Mouse (Mus musculus): ENCODE data around the gene Eps15l1. TPM values are rescaled to one million over a fixed set of nuclear protein-coding genes. Genes with fewer than 3 reads are reported as not detected.

The Eps15l1 gene
- polyA plus RNA-seq, 1 experiment: 22.8 TPM

DNA sequence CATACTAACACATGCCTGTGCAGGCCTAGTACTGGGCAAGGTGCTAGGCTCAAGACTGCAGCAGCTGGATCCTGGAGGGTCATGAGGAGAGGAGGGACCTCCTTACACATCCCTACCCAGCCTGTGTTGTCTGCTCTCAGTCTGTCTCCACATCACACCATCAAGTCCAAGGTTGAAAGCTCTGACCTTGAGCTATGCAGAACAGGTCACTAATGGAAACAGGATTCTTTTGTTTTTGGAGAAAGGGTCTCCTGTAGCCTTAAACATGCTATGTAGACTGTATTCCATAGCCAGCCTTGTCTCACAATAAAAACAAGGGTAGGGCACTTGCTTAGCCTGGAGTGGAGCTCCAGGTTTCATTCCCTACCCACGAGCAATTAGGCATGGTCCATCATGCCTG, 72.3 kb downstream of the Eps15l1 start:
- Histone ChIP-seq H3K4me3 (no peak overlapping the region), H3K79me2 (ENCODE audit: control insufficient read depth, insufficient read depth) (no peaks in the 10 kb centered on the region), H3K4me2 (ENCODE audit: low read depth) (no peak overlapping the region), H3ac (ENCODE audit: control insufficient read depth, insufficient read length) (no peak overlapping the region), H3K36me3 (ENCODE audit: control insufficient read depth, insufficient read depth) (no peaks in the 10 kb centered on the region), H3K27me3 (ENCODE audit: control insufficient read depth, insufficient read depth, insufficient read length) (no peaks in the 10 kb centered on the region)
- TF ChIP-seq MYOG (IDR thresholded peaks at IDR 0.05; ENCODE audit: control insufficient read depth in 1 of 3, insufficient read depth in 1 of 3, insufficient read length in 2 of 3, low read depth in 2 of 3) (no peak), POLR2A (IDR thresholded peaks at IDR 0.05; ENCODE audit: insufficient read length, low read depth) (no peak), TCF12 (IDR thresholded peaks at IDR 0.05; ENCODE audit: insufficient read depth, poor library complexity, severe bottlenecking) (no peak), E2F4 (IDR thresholded peaks at IDR 0.05; ENCODE audit: insufficient read depth) (no peak), USF1 (IDR thresholded peaks at IDR 0.05; ENCODE audit: low read depth) (no peak), SRF (IDR thresholded peaks at IDR 0.05; ENCODE audit: control insufficient read depth, insufficient read length, low read depth) (no peak), REST (IDR thresholded peaks at IDR 0.05; ENCODE audit: insufficient read depth, insufficient read length) (no peak), MAX (IDR thresholded peaks at IDR 0.05; ENCODE audit: low read depth) (no peak), CEBPB (IDR thresholded peaks at IDR 0.05; ENCODE audit: insufficient read depth, poor library complexity, severe bottlenecking) (no peak), POLR2AphosphoS2 (IDR thresholded peaks at IDR 0.05; ENCODE audit: insufficient read length, low read depth) (no peak), MYOD1 (IDR thresholded peaks at IDR 0.05; ENCODE audit: control insufficient read depth in 1 of 3, insufficient read length in 2 of 3, low read depth in 2 of 3) (no peak), TCF3 (IDR thresholded peaks at IDR 0.05; ENCODE audit: insufficient read length, low read depth) (no peak)

DNA sequence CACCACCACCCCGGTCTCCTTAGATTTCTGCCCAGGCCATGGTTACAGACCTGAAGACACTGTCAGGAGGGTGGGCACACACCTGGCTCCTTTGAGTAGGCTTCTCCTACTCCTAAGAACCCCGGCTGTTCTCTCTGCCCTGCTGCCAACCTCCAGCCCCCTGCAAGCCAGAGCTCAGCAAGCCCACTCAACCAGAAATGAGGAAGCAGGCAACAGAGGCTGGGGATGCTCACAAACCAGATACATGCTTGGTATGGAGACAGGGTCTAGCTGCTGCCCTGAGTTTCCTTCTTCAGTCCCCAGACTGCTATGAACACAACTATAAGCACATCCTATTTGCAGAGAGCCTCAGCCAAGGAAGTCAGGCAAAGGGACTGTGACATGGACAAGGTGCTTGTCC, 73.1 kb downstream of the Eps15l1 start:
- TF ChIP-seq MYOG (IDR thresholded peaks at IDR 0.05; ENCODE audit: control insufficient read depth in 1 of 3, insufficient read depth in 1 of 3, insufficient read length in 2 of 3, low read depth in 2 of 3) (no peak), TCF3 (IDR thresholded peaks at IDR 0.05; ENCODE audit: insufficient read length, low read depth) (no peak), TCF12 (IDR thresholded peaks at IDR 0.05; ENCODE audit: insufficient read depth, poor library complexity, severe bottlenecking) (no peak), USF1 (IDR thresholded peaks at IDR 0.05; ENCODE audit: low read depth) (no peak), SRF (IDR thresholded peaks at IDR 0.05; ENCODE audit: control insufficient read depth, insufficient read length, low read depth) (no peak), MAX (IDR thresholded peaks at IDR 0.05; ENCODE audit: low read depth) (no peak), POLR2A (IDR thresholded peaks at IDR 0.05; ENCODE audit: insufficient read length, low read depth) (no peak), MYOD1 (IDR thresholded peaks at IDR 0.05; ENCODE audit: control insufficient read depth in 1 of 3, insufficient read length in 2 of 3, low read depth in 2 of 3) (no peak), E2F4 (IDR thresholded peaks at IDR 0.05; ENCODE audit: insufficient read depth) (no peak), POLR2AphosphoS2 (IDR thresholded peaks at IDR 0.05; ENCODE audit: insufficient read length, low read depth) (no peak), CEBPB (IDR thresholded peaks at IDR 0.05; ENCODE audit: insufficient read depth, poor library complexity, severe bottlenecking) (no peak), REST (IDR thresholded peaks at IDR 0.05; ENCODE audit: insufficient read depth, insufficient read length) (no peak)
- Histone ChIP-seq H3K27me3 (ENCODE audit: control insufficient read depth, insufficient read depth, insufficient read length) (no peaks in the 10 kb centered on the region), H3K4me2 (ENCODE audit: low read depth) (no peak overlapping the region), H3ac (ENCODE audit: control insufficient read depth, insufficient read length) (no peak overlapping the region), H3K4me3 (no peak overlapping the region), H3K79me2 (ENCODE audit: control insufficient read depth, insufficient read depth) (no peaks in the 10 kb centered on the region), H3K36me3 (ENCODE audit: control insufficient read depth, insufficient read depth) (no peaks in the 10 kb centered on the region)

DNA sequence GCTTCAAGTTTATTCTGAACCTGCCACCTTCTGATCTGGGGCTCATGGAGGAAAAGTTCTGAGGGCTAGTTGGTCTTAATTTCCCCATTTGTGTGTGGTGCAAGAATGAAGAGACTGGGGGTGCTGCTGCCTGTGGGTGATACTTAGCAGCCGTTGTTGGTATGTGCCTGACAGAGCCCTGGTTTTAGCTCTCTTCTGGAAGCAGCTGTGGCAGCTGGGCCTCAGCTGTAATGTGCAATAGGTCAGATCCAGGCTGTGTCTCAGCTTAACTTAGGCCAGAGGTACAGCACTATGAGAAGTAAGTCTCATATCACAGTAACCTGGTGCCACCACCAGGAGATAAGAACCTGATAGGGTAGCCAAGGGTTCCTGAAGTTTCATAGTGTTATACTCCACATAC, 73.7 kb downstream of the Eps15l1 start:
- no peak overlapping the region for H3K4me3 ChIP-seq
- no peak overlapping the region for H3K4me2 ChIP-seq (ENCODE audit: low read depth)
- H3K79me2 ChIP-seq (ENCODE audit: control insufficient read depth, insufficient read depth): no peaks in the 10 kb centered on the region
- TF ChIP-seq SRF (IDR thresholded peaks at IDR 0.05; ENCODE audit: control insufficient read depth, insufficient read length, low read depth): no peak
- TF ChIP-seq POLR2AphosphoS2 (IDR thresholded peaks at IDR 0.05; ENCODE audit: insufficient read length, low read depth): no peak
- TF ChIP-seq MYOD1 (IDR thresholded peaks at IDR 0.05; ENCODE audit: control insufficient read depth in 1 of 3, insufficient read length in 2 of 3, low read depth in 2 of 3): no peak
- TF ChIP-seq MAX (IDR thresholded peaks at IDR 0.05; ENCODE audit: low read depth): no peak
- TF ChIP-seq CEBPB (IDR thresholded peaks at IDR 0.05; ENCODE audit: insufficient read depth, poor library complexity, severe bottlenecking): no peak
- TF ChIP-seq POLR2A (IDR thresholded peaks at IDR 0.05; ENCODE audit: insufficient read length, low read depth): no peak
- TF ChIP-seq MYOG (IDR thresholded peaks at IDR 0.05; ENCODE audit: control insufficient read depth in 1 of 3, insufficient read depth in 1 of 3, insufficient read length in 2 of 3, low read depth in 2 of 3): no peak
- no peak for TF ChIP-seq USF1 (IDR thresholded peaks at IDR 0.05; ENCODE audit: low read depth)
- no peak for TF ChIP-seq E2F4 (IDR thresholded peaks at IDR 0.05; ENCODE audit: insufficient read depth)
- no peak for TF ChIP-seq TCF12 (IDR thresholded peaks at IDR 0.05; ENCODE audit: insufficient read depth, poor library complexity, severe bottlenecking)
- no peak for TF ChIP-seq REST (IDR thresholded peaks at IDR 0.05; ENCODE audit: insufficient read depth, insufficient read length)
- TF ChIP-seq TCF3 (IDR thresholded peaks at IDR 0.05; ENCODE audit: insufficient read length, low read depth): no peak
- no peaks in the 10 kb centered on the region for H3K27me3 ChIP-seq (ENCODE audit: control insufficient read depth, insufficient read depth, insufficient read length)
- H3ac ChIP-seq (ENCODE audit: control insufficient read depth, insufficient read length): no peak overlapping the region
- no peaks in the 10 kb centered on the region for H3K36me3 ChIP-seq (ENCODE audit: control insufficient read depth, insufficient read depth)

DNA sequence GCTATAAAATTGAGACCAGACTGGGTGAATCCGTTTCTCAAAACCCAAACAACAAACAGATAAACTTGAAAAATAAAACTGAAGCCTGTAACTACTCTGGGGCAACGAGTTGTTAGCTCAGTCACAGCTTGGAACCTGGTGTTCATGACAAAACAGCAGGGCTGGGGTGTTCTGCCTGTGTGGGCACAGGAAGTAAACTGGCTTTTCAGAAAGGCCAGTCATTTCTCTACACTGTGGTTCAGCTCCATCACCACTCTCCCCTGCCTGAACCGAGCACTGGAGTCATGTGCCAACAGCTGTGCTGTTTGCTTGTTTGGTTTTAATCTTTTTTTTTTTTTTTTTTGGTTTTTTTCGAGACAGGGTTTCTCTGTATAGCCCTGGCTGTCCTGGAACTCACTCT, 77.5 kb downstream of the Eps15l1 start:
- Histone ChIP-seq H3K4me3 (no peak overlapping the region), H3K36me3 (ENCODE audit: control insufficient read depth, insufficient read depth) (no peaks in the 10 kb centered on the region), H3K79me2 (ENCODE audit: control insufficient read depth, insufficient read depth) (no peaks in the 10 kb centered on the region), H3K4me2 (ENCODE audit: low read depth) (no peak overlapping the region), H3K27me3 (ENCODE audit: control insufficient read depth, insufficient read depth, insufficient read length) (no peaks in the 10 kb centered on the region), H3ac (ENCODE audit: control insufficient read depth, insufficient read length) (no peak overlapping the region)
- TF ChIP-seq SRF (IDR thresholded peaks at IDR 0.05; ENCODE audit: control insufficient read depth, insufficient read length, low read depth): no peak
- TF ChIP-seq POLR2A (IDR thresholded peaks at IDR 0.05; ENCODE audit: insufficient read length, low read depth): no peak
- no peak for TF ChIP-seq REST (IDR thresholded peaks at IDR 0.05; ENCODE audit: insufficient read depth, insufficient read length)
- TF ChIP-seq TCF12 (IDR thresholded peaks at IDR 0.05; ENCODE audit: insufficient read depth, poor library complexity, severe bottlenecking): no peak
- no peak for TF ChIP-seq MYOD1 (IDR thresholded peaks at IDR 0.05; ENCODE audit: control insufficient read depth in 1 of 3, insufficient read length in 2 of 3, low read depth in 2 of 3)
- no peak for TF ChIP-seq MYOG (IDR thresholded peaks at IDR 0.05; ENCODE audit: control insufficient read depth in 1 of 3, insufficient read depth in 1 of 3, insufficient read length in 2 of 3, low read depth in 2 of 3)
- no peak for TF ChIP-seq CEBPB (IDR thresholded peaks at IDR 0.05; ENCODE audit: insufficient read depth, poor library complexity, severe bottlenecking)
- TF ChIP-seq MAX (IDR thresholded peaks at IDR 0.05; ENCODE audit: low read depth): no peak
- TF ChIP-seq USF1 (IDR thresholded peaks at IDR 0.05; ENCODE audit: low read depth): no peak
